Mouse (Mus musculus) telencephalon, adult 2 months (tissue): ENCODE data around the gene Fryl.
A peak's percentile ranks its signal among the peaks of the same experiment; 100 is the strongest.
"Not testable (repeated sequence)": the region's sequence is repeated elsewhere in the genome, so short reads cannot be mapped to it uniquely, and the experiment has no call there.

ENCODE experiments used
- DNase-seq: peaks from one replicate; pipeline ENCODE4 v3.0.0-alpha.2; 2011; ENCODE audit warnings: low read depth, low spot score

Fryl gene

DNA sequence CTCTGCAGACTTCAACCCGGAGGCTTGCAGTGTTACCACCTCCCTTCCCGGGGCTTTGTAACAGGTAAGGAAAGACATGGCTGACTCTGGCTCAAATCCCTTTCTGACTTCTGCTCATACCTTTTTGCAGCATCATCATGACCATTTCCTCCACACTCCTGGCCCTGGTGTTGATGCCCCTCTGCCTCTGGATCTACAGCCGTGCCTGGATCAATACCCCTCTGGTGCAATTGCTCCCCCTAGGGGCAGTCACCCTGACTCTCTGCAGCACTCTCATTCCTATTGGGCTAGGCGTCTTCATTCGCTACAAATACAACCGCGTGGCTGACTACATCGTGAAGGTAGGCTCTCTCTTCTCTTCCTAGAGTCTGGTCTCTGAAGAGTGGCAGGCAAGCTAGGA lies 248.2 kb downstream of the Fryl start:
- DNase-seq: not testable (repeated sequence)

DNA sequence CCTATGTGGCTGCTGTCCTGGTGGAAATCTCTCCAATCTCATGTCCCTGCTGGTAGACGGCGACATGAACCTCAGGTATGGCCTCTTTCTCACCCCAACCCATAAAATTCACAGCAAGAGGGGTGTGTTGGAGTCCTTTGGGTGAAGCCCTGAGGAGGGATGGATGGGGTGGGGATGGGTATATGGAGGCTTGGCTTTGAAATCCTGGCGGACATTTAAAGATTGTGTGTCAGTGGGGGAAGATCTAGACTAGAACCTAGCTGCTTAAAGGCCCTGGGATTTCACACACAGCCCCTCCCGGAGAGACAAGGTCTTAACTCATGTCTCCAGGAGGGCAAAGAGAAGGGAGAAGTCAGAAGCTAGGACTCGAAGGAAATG lies 248.8 kb downstream of the Fryl start:
- DNase-seq: no peak

DNA sequence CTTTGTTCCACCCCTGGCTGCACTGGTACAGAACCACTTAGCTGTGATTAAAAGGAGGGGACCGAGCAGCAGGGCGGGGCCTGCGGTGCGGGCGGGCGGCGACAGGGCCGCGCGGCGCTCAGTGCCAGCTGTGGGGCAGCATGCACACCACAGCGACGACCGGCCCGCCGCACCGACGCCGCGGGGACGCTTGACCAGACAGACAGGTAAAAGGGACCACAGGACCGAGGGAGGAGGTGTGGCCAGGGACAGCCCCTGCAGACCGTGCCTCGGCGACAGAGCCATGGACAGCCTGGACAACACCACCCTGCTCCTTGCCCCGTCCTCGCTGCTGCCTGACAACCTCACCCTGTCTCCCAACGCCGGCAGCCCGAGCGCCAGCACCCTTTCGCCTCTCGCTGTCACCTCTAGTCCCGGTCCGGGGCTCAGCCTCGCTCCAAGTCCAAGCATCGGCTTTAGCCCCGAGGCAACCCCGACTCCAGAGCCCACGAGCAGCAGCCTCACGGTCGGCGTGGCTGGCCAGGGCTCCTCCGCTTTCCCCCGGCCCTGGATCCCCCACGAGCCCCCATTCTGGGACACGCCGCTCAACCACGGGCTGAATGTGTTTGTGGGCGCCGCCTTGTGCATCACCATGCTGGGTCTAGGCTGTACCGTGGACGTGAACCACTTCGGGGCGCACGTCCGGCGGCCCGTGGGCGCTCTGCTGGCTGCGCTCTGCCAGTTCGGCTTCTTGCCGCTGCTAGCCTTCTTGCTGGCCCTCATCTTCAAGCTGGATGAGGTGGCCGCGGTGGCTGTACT lies 249.4 kb downstream of the Fryl start, which contains the start of gene Slc10a4:
Slc10a4 (plus strand) TSS at position 100 of the 798 bp plus-strand sequence.
- no peak for DNase-seq

DNA sequence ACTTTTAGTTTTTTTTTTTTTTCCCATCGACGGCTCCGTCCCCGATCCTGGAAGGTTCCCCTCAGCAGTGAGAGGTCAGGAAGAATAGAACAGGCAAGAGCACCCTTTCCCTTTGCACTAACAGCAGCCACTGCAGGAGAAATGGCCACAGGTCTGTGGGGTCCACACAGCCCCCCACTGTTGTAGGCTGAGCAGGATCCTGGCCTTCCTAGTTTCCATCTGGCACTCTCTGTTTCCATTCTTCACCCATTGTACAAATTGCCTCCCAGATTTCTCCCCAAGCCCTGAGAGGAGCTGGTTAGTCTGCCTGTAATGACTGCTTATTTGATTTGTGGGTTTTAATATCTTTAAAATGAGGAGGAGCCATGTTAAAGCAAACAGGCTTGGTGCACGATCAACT lies 252.4 kb downstream of the Fryl start:
- DNase-seq: no peak

DNA sequence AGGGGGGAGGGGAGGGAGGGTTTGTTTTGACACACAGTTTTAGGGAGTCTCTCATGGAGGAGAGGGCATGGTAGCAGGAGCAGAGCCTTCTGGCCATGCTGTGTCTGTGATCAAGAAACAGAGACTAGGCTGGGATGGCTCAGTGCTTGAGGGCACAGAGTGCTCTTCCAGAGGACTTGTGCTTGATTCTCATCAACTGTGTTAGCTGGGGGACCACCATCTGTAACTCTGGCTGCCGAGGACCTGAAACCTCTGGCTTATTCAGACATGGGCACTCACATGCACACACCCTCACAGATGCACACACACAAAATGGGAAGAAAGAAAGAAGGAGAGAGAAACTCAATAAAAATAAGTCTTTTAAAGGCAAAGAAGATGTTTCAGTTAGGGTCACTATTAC lies 257.9 kb downstream of the Fryl start:
- not testable (repeated sequence) for DNase-seq

DNA sequence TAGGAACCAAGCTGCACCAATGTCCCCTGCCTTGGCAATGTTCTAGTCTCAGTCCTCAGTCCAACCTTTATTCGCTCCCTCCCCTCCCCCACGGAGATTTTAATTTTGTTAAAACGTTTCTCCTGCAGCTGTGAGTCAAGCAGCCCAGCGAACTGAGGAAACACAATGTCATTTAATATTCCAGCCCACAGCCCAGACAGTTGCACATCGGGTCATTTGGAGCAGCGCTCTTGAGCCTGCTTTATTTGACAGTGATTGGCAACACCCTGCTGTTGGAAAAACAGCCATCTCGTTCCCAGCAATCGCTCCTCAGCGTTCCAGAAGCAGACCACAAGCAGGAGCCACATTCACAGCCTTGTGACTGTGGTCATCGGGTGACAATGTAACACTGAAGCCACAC lies 261.0 kb downstream of the Fryl start:
- DNase-seq: no peak

DNA sequence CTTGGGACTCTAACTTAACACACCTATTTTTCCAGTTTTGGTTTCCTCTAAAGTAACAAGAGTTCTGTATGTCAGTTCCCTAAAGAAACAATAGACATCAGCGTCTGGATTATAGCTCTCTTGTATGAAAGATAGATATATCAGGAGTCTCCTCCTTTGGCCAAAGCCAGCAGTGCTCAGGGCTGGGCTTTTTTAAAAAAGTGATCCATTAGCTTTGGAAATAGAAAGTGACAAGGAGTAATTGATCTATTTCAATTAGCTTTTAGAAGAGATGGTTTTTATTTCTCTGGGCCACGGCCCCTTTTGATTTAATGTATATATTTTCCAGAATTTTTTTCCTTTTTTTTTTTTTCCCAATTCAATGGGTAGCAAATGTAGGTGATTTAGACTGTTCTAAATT lies 261.5 kb downstream of the Fryl start:
- DNase-seq: no peak

DNA sequence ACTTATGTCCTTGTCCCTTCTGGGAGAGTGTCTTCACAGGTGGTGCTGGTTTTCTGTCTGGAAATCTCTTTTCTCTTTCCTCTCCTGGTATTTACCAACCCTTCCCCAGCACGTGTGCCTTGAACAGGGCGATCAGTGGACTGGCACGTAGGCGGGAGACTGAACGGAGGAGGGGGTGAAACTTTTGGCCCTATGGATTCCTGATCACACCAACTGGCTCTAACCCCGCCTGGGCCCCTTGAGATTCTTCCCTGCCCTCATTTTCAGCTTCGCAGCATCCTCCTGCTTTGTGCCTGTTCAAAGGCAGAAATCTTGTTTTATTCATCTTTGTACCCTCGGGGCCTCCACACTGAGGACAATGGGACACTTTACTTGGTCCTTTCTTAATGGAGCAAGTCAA lies 262.0 kb downstream of the Fryl start:
- DNase-seq: no peak

DNA sequence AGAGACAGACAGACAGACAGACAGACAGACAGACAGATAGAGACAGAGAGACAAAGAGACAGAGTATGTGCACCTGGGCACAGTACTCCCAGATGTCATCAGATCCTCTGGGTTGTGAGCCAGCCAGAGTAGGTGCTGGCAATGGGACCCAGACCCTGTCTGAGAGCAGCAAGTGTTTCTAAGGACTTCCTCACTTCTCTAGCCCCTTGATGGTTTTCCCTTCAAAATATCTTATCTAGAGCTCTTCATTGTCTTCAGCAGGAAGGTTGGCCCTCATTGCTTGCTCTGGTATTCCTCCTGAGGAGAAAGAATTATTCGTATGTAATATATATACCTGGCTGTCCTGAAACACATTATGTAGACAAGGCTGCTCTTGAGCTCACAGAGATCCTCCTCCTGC lies 263.9 kb downstream of the Fryl start:
- DNase-seq: no peak

DNA sequence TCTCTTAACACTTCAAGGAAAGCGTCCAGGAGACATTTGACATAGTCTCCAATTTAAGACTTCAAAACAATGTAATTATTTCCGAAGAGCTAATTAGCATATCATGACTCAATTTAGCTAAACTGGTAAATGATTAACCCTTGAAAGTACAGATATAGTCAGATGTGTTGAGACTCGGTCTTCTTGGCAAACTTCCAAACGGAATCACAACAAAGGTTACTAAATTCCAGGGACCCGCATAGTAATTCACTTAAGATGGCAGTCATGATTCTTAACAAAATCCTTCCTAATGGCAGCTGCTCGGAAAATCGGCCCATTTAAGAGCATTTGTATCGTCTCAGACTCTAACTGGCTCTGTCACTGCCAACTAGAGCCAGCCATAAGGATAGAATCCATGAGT lies 266.7 kb downstream of the Fryl start:
- no peak for DNase-seq

DNA sequence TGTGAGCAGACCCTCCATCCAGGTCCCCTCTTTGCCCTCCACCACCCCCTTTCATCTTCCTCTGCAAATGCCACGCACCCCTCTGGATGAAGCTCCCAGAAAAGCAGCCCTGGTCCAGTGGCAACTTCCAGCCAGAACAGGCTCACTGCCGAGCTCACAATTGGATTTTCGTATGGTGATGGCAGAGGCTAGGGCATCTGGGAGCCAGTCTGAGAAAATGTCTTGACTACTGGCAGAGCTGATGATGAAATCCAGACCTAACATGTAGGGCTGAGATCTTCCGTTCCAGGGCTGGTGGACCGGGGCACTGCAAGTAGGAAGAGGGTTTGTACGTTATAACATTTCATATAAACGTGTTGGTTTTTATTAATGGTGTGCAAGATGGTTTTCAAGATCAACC lies 268.6 kb downstream of the Fryl start:
- DNase-seq: no peak

DNA sequence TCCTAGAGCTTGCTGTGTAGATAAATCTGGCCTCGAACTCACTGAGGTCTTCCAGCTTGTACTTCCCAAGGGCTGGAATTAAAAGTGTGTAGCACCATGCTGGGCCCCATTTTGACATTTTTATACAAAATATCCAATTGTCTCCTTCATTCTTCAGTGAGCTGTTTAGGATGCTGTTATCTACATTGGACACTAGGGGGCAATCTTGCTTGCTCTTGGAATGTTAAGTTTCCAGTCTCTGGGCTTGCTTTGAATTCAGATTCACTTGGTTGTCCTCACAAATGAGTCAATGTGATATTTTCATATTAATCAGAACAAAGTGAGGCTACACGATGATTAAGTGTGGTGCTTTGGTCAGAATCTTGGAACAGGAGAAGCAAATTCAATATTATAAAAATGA lies 272.3 kb downstream of the Fryl start:
- DNase-seq: peak; percentile 22

DNA sequence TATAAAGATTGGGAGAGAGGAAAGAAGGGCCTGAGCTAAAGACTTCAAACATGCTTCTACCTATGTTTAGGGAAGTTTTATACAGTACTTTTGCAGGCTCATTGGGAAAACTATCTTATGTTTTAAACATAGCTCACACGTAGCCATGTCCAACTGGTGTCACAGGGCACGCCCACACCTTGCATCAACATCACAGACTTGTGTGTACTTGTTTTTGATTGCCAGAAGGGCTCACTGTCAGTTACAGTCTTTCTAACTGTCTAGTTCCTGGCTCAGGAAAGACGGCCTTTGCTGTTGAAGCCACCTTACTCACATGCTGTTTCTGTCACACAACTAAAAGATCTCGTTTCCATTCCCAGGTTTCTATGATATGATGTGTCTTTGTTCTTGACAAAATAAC lies 279.9 kb downstream of the Fryl start:
- no peak for DNase-seq

DNA sequence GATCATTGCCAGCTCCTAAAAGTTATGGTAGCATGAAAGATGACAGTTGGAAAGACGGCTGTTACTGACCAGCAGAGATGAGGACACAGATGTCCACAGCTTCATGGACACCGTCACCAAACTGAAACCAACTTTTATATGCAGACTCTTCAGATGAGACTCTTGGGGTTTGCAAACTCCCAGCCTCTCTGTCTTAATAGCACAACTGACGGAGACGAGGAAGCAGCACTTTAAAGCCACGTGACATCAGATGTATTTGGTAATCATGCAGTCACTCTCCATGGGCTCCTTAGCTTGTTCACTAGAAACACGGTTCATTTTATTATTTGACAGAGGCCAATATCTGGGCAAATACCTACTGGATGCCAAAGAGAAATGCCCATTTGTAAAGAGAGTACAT lies 280.4 kb downstream of the Fryl start:
- no peak for DNase-seq

DNA sequence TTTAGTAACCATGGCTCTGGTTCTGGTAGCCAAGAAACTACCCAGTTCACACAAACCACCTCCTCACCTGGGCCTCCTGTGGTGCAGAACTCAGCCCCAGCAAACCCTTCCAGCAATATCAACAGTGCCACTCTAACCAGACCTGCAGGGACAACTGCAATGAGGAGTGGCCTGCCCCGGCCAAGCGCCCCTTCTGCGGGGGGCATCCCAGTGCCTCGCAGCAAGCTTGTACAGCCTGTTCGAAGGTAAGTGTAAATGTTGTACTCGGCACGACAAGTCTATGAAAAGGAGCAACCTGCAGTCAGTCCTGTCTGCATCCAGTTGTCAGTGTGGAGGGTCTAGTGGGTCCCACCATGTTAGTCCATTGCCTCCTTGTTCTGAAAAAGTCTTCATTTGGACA lies 281.8 kb downstream of the Fryl start, which contains the start of gene Gm10135:
Gm10135 (minus strand) TSS at position 101 of the 400 bp plus-strand sequence.
- DNase-seq: no peak

DNA sequence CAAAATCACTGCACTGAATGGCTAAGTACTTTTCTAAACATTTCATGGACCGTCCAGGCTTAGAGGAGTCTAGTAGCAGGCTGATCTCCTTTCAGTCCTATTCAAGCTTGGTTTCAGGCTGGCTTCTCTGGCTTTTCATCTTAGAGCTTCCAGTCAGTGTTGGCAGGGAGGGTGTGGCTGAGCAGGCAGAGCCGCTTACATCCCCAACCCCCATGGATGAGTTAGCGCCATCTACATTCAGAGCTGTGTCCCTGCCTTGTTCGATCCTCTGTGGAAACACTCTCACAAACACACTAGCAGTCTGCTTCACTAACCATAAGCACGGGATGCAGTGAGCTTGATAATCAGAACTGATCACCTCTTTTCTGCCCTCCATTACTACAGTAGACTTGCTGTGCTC lies 283.5 kb downstream of the Fryl start:
- DNase-seq: no peak

DNA sequence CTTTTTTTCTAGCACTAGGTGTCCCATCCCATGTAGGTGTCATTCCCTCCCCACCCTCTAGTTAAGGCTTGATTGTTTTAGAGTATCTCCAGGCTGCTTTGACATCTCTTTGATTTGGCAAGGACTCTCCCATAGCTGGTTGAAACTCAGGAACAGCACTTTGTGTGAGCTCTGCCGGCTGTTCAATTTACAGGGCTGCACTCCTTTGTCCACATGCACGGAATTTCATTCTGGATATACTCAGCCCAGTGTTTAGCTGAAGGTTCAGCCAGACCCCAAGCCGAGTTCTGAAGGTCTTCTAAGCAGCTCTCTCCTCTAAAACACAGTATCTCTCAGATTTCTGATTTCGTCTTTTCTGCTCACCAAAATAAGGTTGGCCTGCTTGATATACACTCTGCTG lies 284.0 kb downstream of the Fryl start:
- DNase-seq: no peak
